Mouse (Mus musculus) ES-E14 (cell line): ENCODE measurements around the gene Marveld3.

ENCODE experiments used
- MAFK ChIP-seq: IDR thresholded peaks from 2 replicates; pipeline ENCODE4 v1.6.1; 2014; ENCODE audit warnings: mild to moderate bottlenecking, low read depth, low read length, inconsistent platforms; ENCODE audit not compliant: insufficient read depth
- ZNF384 ChIP-seq: IDR thresholded peaks from 2 replicates; pipeline ENCODE4 v1.6.1; 2012; ENCODE audit warnings: low read depth, low read length, inconsistent platforms

GRCm38 (mm10) chr8:109997381-109997780 lies 35.4 kb upstream of the Marveld3 start:
- TF ChIP-seq ZNF384 (no peak), MAFK (no peak)
